Mouse (Mus musculus): ENCODE measurements around the gene Rbfox2. TPM values are rescaled to one million over a fixed set of nuclear protein-coding genes. Genes with fewer than 3 reads are reported as not detected.

Rbfox2 gene
- total RNA-seq, 2 experiments from 2014 or later = 104 to 121 TPM

GRCm38 (mm10) chr15:77127737-77128136 is 179.1 kb downstream of the Rbfox2 start:
- DNase-seq = no peak
- intact Hi-C loops (cut with DNase I; ENCODE audit: low total_unique reads) = no loop called here

- intact Hi-C loops (cut with DNase I; ENCODE audit: low total_unique reads) = no loop called here
- DNase-seq = no peak
These were observed 180.1 kb downstream of the Rbfox2 start for GRCm38 (mm10) chr15:77126674-77127073.

GRCm38 (mm10) chr15:77124372-77125117 is 182.3 kb downstream of the Rbfox2 start:
- intact Hi-C loops (cut with DNase I; ENCODE audit: low total_unique reads) = no loop called here
- no peak for DNase-seq

- intact Hi-C loops (cut with DNase I; ENCODE audit: low total_unique reads) = no loop called here
- DNase-seq = no peak
These were observed 184.0 kb downstream of the Rbfox2 start for GRCm38 (mm10) chr15:77122824-77123223.

GRCm38 (mm10) chr15:77122208-77122607 is 184.6 kb downstream of the Rbfox2 start:
- intact Hi-C loops (cut with DNase I; ENCODE audit: low total_unique reads) = no loop called here
- DNase-seq = no peak

- intact Hi-C loops (cut with DNase I; ENCODE audit: low total_unique reads) = no loop called here
- DNase-seq = no peak
These were observed 187.1 kb downstream of the Rbfox2 start for GRCm38 (mm10) chr15:77119666-77120065.

- intact Hi-C loops (cut with DNase I; ENCODE audit: low total_unique reads) = no loop called here
- no peak for DNase-seq
These were observed 189.6 kb downstream of the Rbfox2 start for GRCm38 (mm10) chr15:77117209-77117608.

- no peak for DNase-seq
- intact Hi-C loops (cut with DNase I; ENCODE audit: low total_unique reads) = no loop called here
These were observed 190.6 kb downstream of the Rbfox2 start for GRCm38 (mm10) chr15:77116139-77116722.

- no peak for DNase-seq
- intact Hi-C loops (cut with DNase I; ENCODE audit: low total_unique reads) = no loop called here
These were observed 191.3 kb downstream of the Rbfox2 start for GRCm38 (mm10) chr15:77115456-77115855.

GRCm38 (mm10) chr15:77113591-77113990 is 193.2 kb downstream of the Rbfox2 start:
- DNase-seq = no peak
- intact Hi-C loops (cut with DNase I; ENCODE audit: low total_unique reads) = no loop called here

GRCm38 (mm10) chr15:77112378-77112777 is 194.4 kb downstream of the Rbfox2 start:
- intact Hi-C loops (cut with DNase I; ENCODE audit: low total_unique reads) = no loop called here
- DNase-seq = no peak

GRCm38 (mm10) chr15:77111924-77112323 is 194.9 kb downstream of the Rbfox2 start:
- intact Hi-C loops (cut with DNase I; ENCODE audit: low total_unique reads) = no loop called here
- no peak for DNase-seq

- intact Hi-C loops (cut with DNase I; ENCODE audit: low total_unique reads) = no loop called here
- DNase-seq = no peak
These were observed 196.4 kb downstream of the Rbfox2 start for GRCm38 (mm10) chr15:77110452-77110851.

- DNase-seq = no peak
- intact Hi-C loops (cut with DNase I; ENCODE audit: low total_unique reads) = no loop called here
These were observed 199.5 kb downstream of the Rbfox2 start for GRCm38 (mm10) chr15:77107169-77107908.

GRCm38 (mm10) chr15:77105273-77105672 is 201.5 kb downstream of the Rbfox2 start:
- intact Hi-C loops (cut with DNase I; ENCODE audit: low total_unique reads) = no loop called here
- DNase-seq = no peak

- no peak for DNase-seq
- intact Hi-C loops (cut with DNase I; ENCODE audit: low total_unique reads) = no loop called here
These were observed 202.2 kb downstream of the Rbfox2 start for GRCm38 (mm10) chr15:77104349-77105158.

GRCm38 (mm10) chr15:77102685-77103084 is 204.1 kb downstream of the Rbfox2 start:
- intact Hi-C loops (cut with DNase I; ENCODE audit: low total_unique reads) = no loop called here
- DNase-seq = no peak

- intact Hi-C loops (cut with DNase I; ENCODE audit: low total_unique reads) = no loop called here
- DNase-seq = no peak
These were observed 207.0 kb downstream of the Rbfox2 start for GRCm38 (mm10) chr15:77099756-77100155.

- no peak for DNase-seq
- intact Hi-C loops (cut with DNase I; ENCODE audit: low total_unique reads) = no loop called here
These were observed 209.4 kb downstream of the Rbfox2 start for GRCm38 (mm10) chr15:77097358-77097757.

- DNase-seq = no peak
- intact Hi-C loops (cut with DNase I; ENCODE audit: low total_unique reads) = no loop called here
These were observed 211.6 kb downstream of the Rbfox2 start for GRCm38 (mm10) chr15:77095216-77095615.
